Mouse (Mus musculus) lung, adult 2 months (tissue): ENCODE results near the gene Hmgcl.

Source experiments
- CTCF ChIP-seq: fragments of 200-500 bp; IDR thresholded peaks from 2 replicates; pipeline ENCODE4 v1.5.1; 2011; ENCODE audit warnings: mild to moderate bottlenecking, low read length, control low read depth; ENCODE audit not compliant: insufficient read depth
- POLR2A ChIP-seq: fragments of 200-500 bp; IDR thresholded peaks from 2 replicates; pipeline ENCODE4 v1.6.1; 2011; ENCODE audit warnings: low read depth, mild to moderate bottlenecking, control low read depth, low read length, borderline replicate concordance; ENCODE audit errors: extremely low read depth

DNA sequence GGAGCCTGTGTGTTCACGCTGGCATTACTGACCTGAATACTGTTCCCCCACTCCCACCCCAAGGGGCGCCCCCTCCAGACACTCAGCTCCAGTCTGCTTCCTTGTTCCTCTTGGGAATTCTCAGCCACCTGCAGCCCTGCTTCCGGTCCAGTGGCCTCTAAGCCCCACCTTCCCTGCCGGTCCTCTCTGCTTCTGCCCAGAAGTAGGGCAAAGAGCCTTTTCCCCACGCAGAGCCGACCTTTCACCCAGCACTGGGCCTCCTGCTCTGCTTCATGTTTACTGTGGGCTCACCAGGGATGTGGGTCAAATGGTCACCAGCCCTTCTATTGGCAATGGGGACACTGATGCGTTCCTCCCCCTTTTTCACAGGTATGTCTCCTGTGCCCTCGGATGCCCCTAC lies 12.1 kb downstream of the Hmgcl start:
- TF ChIP-seq POLR2A (no peak), CTCF (no peak)
